Mouse (Mus musculus): Measurements from ENCODE around the gene Map3k13. TPM values are rescaled to one million over a fixed set of nuclear protein-coding genes. Genes with fewer than 3 reads are reported as not detected.

The Map3k13 gene
- total RNA-seq, 2 experiments from 2014 or later: 0.76 to 1.2 TPM

- intact Hi-C loops (cut with DNase I): no loop called here
Observed at GRCm38 (mm10) chr16:21845800-21846671, 51.9 kb downstream of the Map3k13 start.

DNA sequence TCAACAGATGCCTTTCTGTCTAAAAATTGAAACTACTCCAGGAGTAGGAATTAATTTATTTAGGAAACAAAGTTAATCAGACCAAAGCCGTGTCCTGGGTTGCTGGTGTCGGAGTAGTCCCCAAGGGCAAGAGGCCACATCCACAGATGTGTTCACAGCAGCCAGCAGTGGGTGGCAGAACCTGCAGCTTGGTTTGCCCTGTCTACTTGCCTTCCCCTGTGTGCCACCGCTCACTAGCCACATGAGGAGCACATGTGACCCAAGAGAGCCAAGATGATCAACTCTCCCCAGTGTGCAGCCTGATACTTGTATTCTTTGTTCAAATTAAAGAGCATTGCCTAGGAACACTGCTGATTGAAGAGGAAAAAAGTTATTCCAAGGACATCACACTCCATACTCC is 54.3 kb downstream of the Map3k13 start:
- DNase-seq: no peak
- intact Hi-C loops (cut with DNase I): no loop called here

More at GRCm38 (mm10) chr16:21845800-21846671, 51.9 kb downstream of the Map3k13 start:
- peak; percentile 18 to 24 for DNase-seq

GRCm38 (mm10) chr16:21848847-21849246 is 54.7 kb downstream of the Map3k13 start:
- intact Hi-C loops (cut with DNase I): no loop called here
- DNase-seq: no peak

- intact Hi-C loops (cut with DNase I): no loop called here
- DNase-seq: no peak
Observed at GRCm38 (mm10) chr16:21852374-21852773, 58.2 kb downstream of the Map3k13 start.

DNA sequence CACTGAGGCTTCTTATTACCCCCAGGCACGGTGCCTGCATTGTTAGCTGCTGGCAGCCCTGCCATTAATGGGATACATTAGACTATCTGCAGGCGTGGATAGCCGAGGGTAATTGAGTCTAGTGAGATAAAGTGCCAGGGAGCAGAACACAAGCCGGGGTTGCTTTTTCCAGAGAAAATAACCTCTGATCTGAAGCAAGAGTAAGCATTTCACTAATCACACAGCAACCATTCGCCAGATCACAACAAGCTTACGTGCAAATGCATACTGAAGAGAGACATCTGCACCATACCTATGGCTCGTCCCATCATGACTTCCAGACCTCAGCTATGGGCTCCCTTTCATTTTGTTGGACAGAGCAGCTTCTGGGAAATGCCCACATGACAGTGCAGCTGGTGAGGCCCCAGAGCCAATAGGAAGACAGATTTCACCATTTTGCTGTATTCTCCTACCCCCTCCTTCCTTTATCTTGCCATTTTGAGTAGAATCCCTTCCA is 59.3 kb downstream of the Map3k13 start:
- DNase-seq: no peak
- intact Hi-C loops (cut with DNase I): no loop called here

DNA sequence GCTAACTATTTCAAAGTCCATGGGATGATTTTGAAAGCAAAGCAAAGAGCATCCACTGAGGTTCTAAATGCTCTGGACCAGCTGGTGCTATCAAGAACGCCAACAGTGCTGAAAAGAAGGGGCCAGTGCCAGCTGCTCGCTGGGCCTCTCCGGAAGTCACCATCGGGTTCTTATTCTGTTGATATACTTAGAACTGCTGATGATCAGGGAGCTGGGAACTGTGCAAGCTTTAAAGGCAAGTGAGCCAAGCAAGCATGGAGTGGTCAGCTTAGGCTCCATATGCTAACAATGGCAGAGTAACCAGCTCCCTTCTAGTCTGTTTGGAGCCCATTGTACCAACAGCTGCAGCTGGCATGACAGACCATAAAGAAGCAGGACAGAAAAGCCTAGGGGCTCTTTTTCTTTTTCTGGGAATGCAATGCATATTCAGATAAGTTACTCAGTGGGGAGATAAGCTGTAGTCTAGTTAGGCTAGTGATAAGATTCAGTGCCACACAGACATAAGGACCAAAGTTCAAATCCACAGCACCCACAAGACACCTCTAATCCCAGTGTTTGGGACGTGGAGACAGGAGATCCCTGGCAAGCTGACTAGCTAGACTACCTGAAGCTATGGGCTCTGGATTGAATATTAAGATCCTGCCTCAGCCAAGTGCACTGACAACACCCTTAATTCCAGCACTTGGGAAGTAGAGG is 60.6 kb downstream of the Map3k13 start:
- intact Hi-C loops (cut with DNase I): no loop called here
- no peak for DNase-seq

- intact Hi-C loops (cut with DNase I): no loop called here
- DNase-seq: no peak
Observed at GRCm38 (mm10) chr16:21856134-21856533, 62.0 kb downstream of the Map3k13 start.

DNA sequence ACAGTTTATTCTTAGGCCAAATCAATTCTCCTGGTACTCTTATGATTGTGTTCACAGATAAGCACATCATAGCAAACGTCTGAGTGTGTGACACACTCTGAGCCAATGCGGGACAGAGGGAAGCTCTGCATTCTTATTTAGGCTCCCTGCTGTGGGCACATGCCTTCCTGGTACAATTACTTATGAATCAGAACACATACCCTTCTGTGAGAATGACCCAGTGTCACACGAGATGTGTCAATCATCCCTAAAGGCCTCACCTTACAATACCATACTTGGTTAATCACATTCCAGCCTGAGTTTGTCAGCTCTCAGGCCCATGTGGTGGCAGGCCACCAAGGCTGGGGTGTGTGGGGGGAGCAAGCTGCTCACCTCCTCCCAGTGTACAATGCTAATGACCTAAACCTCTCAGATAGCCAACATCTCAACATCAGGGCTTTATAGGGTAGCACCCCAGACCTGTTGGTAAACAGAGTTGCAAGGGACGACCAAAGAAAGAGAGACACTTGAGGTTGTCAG is 63.0 kb downstream of the Map3k13 start:
- no peak for DNase-seq
- intact Hi-C loops (cut with DNase I): no loop called here

GRCm38 (mm10) chr16:21858163-21858562 is 64.0 kb downstream of the Map3k13 start:
- DNase-seq: no peak
- intact Hi-C loops (cut with DNase I): no loop called here

DNA sequence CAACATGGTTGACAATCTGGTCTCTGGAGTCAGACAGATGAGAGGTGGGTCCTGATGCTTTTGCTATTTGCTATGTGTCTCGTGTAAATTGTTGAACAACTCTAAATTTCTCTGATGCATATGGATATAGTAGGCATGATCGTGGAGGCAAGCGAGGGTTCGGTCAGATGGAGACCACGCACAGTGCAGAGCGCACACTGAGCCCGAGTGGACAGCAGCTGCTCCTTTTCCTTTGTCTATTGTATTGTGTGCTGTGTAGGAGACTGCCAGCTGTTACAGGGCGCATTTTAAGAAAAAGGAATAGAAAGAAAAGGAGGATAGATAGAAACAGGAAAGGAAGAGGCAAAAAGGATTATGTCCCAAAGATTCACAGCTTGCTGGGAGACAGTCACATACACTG is 64.7 kb downstream of the Map3k13 start:
- DNase-seq: no peak
- intact Hi-C loops (cut with DNase I): no loop called here

DNA sequence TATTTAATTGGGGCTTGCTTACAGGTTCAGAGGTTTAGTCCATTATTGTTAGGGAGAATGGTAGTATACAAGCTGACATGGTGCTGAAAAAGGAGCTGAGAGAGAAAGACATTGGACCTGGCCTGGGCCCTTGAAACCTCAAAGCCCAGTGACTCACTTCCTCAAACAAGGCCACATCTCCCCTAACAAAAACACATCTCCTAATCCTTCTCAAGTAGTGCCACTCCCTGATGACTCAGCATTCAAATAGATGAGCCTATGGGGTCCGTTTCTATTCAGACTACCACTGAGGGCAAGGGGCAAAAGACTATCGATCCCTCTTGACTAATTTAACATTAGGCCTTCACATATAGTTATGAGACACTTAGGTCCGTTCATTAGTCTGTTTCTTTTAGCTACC is 68.3 kb downstream of the Map3k13 start:
- DNase-seq: no peak
- intact Hi-C loops (cut with DNase I): no loop called here

- no peak for DNase-seq
- intact Hi-C loops (cut with DNase I): no loop called here
Observed at GRCm38 (mm10) chr16:21865250-21865982, 71.3 kb downstream of the Map3k13 start.

GRCm38 (mm10) chr16:21865983-21866575 is 71.9 kb downstream of the Map3k13 start:
- intact Hi-C loops (cut with DNase I): no loop called here
- DNase-seq: no peak

DNA sequence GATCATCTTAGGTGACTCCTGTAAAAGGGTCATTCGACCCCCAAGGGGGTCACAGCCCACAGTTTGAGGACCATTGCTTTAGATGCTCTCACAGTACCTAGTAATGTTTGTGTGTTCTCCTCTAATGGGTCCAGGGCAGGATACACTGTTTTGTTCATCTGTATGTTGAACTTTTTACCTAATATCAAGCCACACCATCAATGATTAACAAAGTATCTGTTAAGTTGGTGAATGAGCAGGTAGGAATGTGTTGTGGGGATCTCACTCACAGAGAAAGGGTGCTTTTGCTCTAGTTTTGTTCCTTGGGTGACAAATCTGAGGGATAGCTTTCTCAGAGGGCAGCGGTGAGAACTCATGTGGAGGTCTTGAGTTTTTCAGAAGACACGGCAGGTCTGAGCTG is 73.6 kb downstream of the Map3k13 start:
- no peak for DNase-seq
- intact Hi-C loops (cut with DNase I): no loop called here

DNA sequence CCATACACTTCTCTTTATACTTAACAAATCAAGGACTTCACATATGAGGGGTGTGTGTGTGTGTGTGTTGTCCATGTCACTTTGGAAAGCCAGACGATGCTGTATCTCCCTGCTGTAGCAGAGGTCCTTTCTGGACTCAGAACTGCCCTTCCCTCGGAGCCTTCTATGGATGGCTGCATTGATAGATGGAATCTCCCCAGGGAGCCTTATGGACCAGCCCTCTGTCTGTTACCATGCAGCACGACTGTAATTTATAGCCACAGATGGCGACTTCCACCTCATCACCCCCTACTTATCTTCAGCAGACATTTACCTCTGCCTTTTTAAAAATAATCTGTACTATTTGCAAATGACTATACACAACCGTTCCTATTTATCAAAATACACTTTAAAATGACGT is 74.5 kb downstream of the Map3k13 start:
- intact Hi-C loops (cut with DNase I): no loop called here
- no peak for DNase-seq

DNA sequence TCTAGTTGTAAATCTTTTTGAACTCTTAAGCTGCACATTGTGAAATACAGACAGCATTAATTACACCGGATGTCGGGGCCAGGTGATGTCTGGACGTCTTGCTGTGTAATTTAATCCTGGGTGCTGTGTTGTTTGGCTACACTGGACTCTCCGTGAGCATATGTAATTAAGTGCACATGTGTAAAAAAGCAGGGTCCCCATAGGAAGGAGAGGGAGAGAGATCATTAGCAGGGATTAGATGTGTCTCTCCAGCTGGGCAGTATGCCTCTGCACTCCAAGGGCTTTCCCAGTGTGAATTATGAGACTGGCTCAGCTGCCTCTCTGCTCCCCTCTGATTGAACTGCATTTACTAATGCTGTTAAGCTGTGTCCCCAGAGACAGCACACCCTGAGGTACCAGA is 75.7 kb downstream of the Map3k13 start:
- intact Hi-C loops (cut with DNase I): no loop called here
- DNase-seq: no peak

- DNase-seq: no peak
- intact Hi-C loops (cut with DNase I): no loop called here
Observed at GRCm38 (mm10) chr16:21877735-21878134, 83.6 kb downstream of the Map3k13 start.

DNA sequence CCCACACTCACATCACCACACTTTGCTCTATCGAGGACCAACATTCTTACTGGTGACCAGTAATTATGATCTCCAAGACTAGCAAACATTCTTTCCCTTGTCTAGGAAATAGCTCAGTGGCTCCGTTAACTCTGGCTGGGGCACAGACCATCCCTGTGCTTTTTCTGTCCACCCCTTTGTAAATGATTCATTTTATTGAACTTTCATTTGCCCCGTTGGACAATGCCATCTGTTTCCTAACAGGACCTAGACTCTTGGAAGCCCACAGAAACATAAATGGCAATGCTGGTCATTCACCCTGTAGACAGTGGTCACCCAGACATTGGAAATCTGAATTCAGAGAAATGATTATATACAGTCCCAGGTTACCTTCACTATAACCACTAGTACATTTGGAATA is 84.7 kb downstream of the Map3k13 start:
- DNase-seq: no peak
- intact Hi-C loops (cut with DNase I): no loop called here

GRCm38 (mm10) chr16:21881181-21881580 is 87.0 kb downstream of the Map3k13 start:
- DNase-seq: no peak
- intact Hi-C loops (cut with DNase I): no loop called here

DNA sequence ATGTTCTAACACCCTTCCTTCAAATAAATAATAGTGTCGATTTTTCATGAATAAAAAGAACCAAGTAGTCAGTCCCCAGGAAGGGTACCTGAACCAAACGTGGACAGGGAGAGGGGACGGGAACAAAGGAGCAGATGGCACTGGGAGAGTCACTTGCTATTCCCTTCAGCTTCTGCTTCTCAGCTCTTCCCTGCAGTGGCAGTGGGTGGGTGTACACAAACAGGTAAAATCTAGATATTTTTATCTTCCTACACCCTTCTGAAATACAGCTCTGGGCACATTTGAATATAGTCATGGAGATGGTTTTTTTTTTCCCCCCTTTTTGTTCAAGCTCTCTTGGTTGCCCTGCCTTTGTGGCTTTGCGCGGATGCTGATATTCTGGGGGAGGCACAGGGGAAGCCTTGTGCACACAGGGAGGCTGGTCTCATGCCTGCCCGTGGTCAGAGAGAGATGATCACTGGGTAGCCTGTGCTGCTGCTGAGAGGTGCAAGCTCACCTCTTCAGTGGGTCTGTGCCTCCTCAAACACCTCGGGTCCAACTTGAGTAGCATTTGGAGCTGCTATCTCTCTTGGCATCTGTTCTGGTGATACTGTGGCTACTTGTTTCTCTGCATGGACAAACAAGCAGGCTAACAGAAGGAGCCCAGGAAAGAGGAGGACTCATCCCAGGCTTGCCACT is 87.6 kb downstream of the Map3k13 start:
- intact Hi-C loops (cut with DNase I): no loop called here
- DNase-seq: no peak

Data from heart, postnatal 36 days (tissue).